Mouse (Mus musculus): ENCODE measurements around the gene Cmip.

- TF ChIP-seq CTCF (IDR thresholded peaks at IDR 0.05; ENCODE audit: insufficient read depth, low read length) (no peak), POLR2A (IDR thresholded peaks at IDR 0.05; ENCODE audit: borderline replicate concordance, extremely low read depth, low read depth, low read length) (no peak)
Observed at GRCm38 (mm10) chr8:117356109-117356672, 99.3 kb downstream of the Cmip start.
